Mouse (Mus musculus) cerebellum, adult 8-10 months (tissue): Measurements from ENCODE around the gene Plscr5.
"Not testable (repeated sequence)": the region's sequence is repeated elsewhere in the genome, so short reads cannot be mapped to it uniquely, and the experiment has no call there.

Experiments used
- DNase-seq: peaks from one replicate; pipeline ENCODE4 v3.0.0; 2022

Plscr5 gene

DNA sequence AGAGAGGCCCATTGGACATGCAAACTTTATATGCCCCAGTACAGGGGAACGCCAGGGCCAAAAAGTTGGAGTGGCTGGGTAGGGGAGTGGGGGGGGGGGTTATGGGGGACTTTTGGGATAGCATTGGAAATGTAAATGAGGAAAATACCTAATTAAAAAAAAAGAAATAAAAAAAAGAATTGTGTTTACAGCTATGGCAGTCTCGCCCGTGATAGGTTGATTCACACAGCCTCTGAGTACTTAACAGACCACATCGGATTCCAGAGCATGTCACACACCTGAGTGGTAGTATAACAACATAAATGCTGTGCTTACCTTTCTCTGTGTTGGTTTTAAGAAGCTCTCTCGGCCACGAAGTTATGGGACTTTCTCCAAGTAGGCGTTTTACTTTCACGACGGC is at the start of gene Plscr5:
TSS of gene Plscr5 (plus strand) at position 301 of the 400 bp plus-strand sequence.
- not testable (repeated sequence) for DNase-seq

- DNase-seq, result peak; percentile 33
Observed at GRCm38 (mm10) chr9:92147555-92148248, 45.0 kb upstream of the Plscr5 start.

DNA sequence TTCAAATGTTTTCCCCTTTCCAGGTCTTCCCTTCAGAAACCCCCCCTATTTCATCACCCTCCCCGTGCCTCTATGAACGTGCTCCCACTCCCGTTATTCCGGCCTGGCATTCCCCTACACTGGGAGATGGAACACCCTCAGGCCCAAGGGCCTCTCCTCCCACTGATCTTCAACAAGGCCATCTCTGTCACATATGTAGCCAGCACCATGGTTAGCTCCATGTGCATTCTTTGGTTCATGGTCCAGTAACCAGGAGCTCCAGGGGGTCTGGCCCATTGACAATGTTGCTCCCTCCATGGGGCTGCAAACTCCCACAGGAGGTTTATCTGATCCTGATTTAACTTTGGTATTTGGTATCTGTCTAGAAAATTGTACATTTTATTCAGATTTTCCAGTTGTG is 30.5 kb upstream of the Plscr5 start:
- no peak for DNase-seq

DNA sequence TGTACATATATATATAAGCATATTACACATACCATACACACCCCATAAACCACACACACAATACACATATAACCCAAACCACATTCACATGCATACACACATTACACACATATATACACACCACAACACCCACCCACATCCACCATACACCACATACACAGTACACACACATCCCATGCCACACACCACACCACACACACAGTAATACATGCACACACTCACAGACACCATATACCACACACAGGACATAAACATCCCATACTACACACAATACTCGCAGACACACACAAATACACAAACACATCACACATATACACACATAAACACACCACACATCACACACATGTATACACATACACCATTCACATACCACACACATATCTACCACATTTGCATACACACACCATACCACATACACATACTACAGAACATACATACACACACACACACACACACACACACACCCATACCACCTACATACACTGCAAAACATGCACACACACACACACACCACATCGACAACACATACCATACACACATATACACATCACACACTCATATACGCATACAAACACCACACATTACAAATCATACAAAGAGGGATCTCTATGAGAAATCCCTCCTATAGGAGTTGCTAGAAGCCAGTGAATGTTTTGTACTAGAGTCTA is 19.3 kb upstream of the Plscr5 start:
- no peak for DNase-seq

- peak; percentile 3 for DNase-seq
Observed at GRCm38 (mm10) chr9:92174176-92175075, 18.3 kb upstream of the Plscr5 start.

GRCm38 (mm10) chr9:92178861-92179469 is 13.8 kb upstream of the Plscr5 start:
- DNase-seq, result no peak

GRCm38 (mm10) chr9:92191295-92191694 is 1.4 kb upstream of the Plscr5 start:
- no peak for DNase-seq

DNA sequence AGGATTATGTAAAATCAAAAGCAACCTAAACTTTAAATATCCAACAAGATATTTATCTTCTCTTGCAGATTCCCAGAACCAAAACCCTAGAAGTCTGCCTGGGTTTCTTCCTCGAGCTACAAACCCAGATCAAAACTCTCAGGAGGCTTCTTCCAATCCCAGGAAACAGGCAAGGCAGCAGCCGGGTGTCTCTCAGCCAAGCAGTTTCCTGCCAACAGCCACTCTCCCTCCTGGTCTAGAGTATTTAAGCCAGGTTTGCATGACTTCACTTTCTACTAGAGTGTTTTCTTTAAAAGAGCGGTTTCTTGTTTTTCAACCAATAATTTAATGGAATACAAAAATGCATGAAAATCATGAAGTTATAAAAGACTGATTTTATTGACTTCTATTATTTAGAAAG is 5.7 kb downstream of the Plscr5 start:
- DNase-seq, result no peak

GRCm38 (mm10) chr9:92199564-92199963 is 6.8 kb downstream of the Plscr5 start:
- DNase-seq, result no peak

- no peak for DNase-seq
Observed at GRCm38 (mm10) chr9:92204397-92204796, 11.7 kb downstream of the Plscr5 start.

DNA sequence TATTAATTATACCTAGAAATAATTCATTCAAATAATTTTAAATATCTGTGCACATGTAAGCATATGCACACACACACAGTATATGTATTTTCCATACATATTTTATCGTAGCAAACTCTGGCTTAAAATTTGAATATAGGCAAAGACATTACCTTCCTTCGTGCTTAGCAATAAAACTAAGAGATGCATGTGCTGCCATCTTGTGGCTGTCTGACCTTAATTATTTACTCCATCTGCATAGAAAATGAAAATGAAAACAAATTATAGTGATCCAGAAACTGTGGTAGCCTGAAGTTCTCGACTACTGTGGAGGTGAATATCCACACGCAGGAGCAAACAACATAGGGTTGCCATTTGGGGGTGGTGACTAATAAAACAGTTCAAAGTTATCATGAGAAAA is 14.6 kb downstream of the Plscr5 start:
- peak; percentile 69 for DNase-seq

GRCm38 (mm10) chr9:92207757-92208156 is 15.0 kb downstream of the Plscr5 start:
- DNase-seq, result peak; percentile 9

GRCm38 (mm10) chr9:92209850-92210249 is 17.1 kb downstream of the Plscr5 start:
- no peak for DNase-seq

DNA sequence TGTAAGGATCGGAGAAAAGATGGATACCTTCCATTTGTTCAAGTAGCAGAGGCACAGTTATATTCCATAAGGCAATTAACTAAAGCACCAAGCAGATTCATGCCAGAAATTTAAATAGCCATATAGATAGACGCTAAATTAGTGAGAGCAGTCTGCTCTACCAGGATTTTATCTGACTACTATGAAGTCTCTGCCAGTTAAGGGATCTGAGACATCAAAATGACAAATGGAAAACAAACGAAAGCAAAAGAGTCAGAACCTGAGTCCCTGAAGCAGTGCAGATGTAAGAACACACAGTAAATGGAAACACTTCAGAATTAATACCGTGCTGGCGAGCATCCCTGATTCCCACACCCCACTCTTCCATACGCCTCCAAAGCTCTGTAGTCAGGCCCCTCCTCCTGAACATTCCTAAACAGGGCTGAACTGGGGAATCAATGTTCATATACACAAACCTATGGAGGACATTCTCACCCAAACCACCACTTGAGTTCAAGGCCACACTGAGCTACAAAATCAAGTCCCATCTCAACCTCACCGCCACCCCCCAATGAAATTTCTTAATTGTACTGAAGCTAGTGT is 17.7 kb downstream of the Plscr5 start:
- DNase-seq, result no peak

DNA sequence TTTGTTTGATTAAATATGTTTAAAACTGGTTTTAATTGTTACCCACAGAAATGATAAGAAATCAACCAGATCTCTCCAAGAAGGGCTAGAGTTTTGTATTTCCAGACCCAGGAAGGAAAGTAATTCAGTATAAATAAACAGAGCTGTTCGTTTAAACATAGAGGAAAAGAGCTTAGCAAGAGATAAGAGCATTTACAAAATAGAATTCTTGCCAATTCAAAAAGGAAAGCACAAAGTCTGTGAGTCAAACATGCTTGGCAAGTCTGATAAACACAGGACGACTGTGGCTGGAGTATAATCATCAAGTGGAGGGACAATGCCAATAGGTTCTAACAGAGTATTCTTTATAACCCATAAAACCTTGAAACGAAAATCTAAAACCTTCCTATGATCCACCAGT is 18.3 kb downstream of the Plscr5 start:
- no peak for DNase-seq

DNA sequence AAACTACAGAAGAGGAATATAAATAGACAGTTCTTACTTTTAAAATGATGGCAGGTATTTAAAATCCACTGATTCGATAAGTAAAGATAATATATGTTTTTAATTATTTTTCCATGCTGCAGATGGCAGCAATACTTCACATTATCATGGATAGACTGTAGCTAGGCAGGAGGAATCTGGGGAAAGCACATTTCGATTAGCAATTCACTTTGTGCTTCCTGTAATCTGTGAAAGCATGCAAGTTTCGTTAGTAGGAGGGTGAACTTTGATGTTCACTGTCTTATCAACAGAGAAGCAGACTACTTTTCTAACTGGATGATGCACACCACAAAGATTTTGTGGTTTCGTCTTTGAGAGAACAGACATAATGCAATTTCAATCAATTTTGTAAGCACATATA is 24.7 kb downstream of the Plscr5 start:
- no peak for DNase-seq

DNA sequence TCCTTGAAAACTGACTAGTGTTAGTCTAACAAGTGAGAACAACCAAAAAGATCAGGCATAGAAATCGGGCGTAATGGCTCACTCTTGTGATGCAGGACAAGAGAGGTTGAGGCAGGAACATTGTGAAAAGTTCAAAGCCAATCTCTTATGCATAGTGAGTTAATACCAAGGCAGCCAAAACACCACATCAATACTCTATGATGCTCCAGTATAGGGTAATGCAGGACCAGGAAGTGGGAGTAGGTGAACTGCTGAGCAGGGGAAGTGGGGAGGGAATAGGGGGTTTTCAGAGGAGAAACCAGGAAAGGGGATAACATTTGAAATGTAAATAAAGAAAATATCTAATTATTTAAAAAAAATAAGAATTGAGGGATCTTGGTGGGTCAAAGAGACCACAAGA is 25.2 kb downstream of the Plscr5 start:
- no peak for DNase-seq

DNA sequence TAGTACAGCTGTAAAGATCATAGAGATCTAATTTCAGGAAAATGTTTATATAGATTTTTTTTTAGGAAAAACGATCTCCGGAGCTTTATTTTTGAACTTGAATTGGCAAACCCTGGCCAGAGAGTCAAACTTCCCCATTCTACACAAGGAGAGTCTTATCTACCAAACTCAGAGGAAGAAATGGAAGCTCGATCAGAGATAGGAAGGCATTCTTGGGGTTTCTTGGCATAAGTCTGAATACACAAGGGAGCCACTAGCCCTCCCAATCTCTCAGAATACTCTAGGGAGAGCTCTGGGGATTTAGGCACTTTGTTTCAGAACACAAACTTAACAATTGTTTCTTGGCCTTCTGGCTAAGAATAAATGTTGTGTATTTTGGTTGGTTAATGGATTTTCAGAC is 27.4 kb downstream of the Plscr5 start:
- DNase-seq, result no peak

DNA sequence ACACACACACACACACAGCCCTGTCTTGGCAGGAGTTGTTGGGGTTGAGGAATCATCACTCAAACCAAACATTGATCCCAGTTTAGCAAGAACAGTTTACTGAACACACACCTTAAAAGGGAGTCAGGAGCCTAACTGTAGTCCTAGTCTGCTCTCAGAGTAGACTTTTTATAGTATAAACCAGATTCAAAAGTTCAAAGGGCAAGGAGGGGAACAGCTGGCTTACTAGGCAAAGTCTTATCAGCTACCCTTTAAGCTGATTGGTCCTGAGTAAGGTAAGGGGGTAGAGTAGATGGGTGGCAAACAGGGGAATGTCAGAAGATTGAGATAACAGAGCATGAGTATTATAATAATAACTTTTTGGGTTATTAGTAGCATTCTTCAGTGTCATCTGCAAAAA is 28.7 kb downstream of the Plscr5 start:
- no peak for DNase-seq

- DNase-seq, result no peak
Observed at GRCm38 (mm10) chr9:92224598-92225231, 32.0 kb downstream of the Plscr5 start.

DNA sequence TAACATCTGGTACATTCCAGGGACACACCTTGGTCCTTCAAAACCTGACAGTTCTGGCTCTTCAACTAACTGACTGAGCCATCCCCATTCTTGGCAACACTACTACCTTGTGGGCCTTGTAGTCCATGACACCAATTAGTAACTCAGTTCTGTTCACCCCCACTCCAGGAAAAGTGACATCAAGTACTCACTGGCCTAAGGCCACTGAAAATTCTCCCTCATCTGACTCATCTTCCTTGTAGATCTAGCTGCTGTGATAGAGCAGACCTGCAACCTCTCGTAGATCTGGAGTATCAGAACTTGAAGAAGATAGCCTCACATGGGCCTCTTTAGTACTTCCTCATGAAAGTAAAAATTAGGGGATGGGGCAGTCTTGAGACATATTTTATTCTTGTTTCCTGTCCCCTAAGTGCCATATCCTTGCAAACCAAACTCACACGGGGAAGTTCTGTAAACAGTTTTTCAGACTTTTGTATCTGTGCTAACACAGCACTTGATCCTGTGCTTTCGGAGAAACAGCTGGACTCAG is 33.5 kb downstream of the Plscr5 start:
- no peak for DNase-seq

- DNase-seq, result no peak
Observed at GRCm38 (mm10) chr9:92226795-92227194, 34.1 kb downstream of the Plscr5 start.
